Mouse (Mus musculus): ENCODE data around the gene Hist3h2a. TPM values are rescaled to one million over a fixed set of nuclear protein-coding genes. Genes with fewer than 3 reads are reported as not detected.
"Not testable (repeated sequence)": the region's sequence is repeated elsewhere in the genome, so short reads cannot be mapped to it uniquely, and the experiment has no call there.

Gene Hist3h2a
- total RNA-seq, 4 experiments from 2014 or later = 54.1 to 63.0 (median 57.1) TPM

- peak in 1 of 2 experiments; percentile 64 for DNase-seq (ENCODE audit: low spot score in 2 of 2)
Measured at GRCm38 (mm10) chr11:58947798-58948528, 6.5 kb upstream of the Hist3h2a start.

GRCm38 (mm10) chr11:58948542-58949479 is 5.7 kb upstream of the Hist3h2a start, which contains the start of gene Hist3h2ba:
Gene Hist3h2ba, plus strand, starts transcription at chr11:58948920.
- DNase-seq (ENCODE audit: low spot score in 2 of 2) = peak; percentile 79 to 80

- peak in 1 of 2 experiments; percentile 68 for DNase-seq (ENCODE audit: low spot score in 2 of 2)
Measured at GRCm38 (mm10) chr11:58949480-58950431, 4.7 kb upstream of the Hist3h2a start.

GRCm38 (mm10) chr11:58951210-58951609 is 3.3 kb upstream of the Hist3h2a start:
- DNase-seq (ENCODE audit: low spot score in 2 of 2) = no peak

GRCm38 (mm10) chr11:58953351-58954169 is 925 bp upstream of the Hist3h2a start:
- no peak for DNase-seq (ENCODE audit: low spot score in 2 of 2)

GRCm38 (mm10) chr11:58954170-58954419 is 390 bp upstream of the Hist3h2a start:
- DNase-seq (ENCODE audit: low spot score in 2 of 2) = not testable (repeated sequence)

GRCm38 (mm10) chr11:58955143-58955867 is 820 bp downstream of the Hist3h2a start:
- no peak for DNase-seq (ENCODE audit: low spot score in 2 of 2)

GRCm38 (mm10) chr11:58955868-58956257 is 1.4 kb downstream of the Hist3h2a start:
- no peak for DNase-seq (ENCODE audit: low spot score in 2 of 2)

- DNase-seq (ENCODE audit: low spot score in 2 of 2) = no peak
Measured at GRCm38 (mm10) chr11:58957226-58957914, 2.9 kb downstream of the Hist3h2a start.

- DNase-seq (ENCODE audit: low spot score in 2 of 2) = no peak
Measured at GRCm38 (mm10) chr11:58958536-58958935, 4.1 kb downstream of the Hist3h2a start.

GRCm38 (mm10) chr11:58959186-58959825 is 4.8 kb downstream of the Hist3h2a start:
- no peak for DNase-seq (ENCODE audit: low spot score in 2 of 2)

GRCm38 (mm10) chr11:58959921-58960465 is 5.5 kb downstream of the Hist3h2a start:
- DNase-seq (ENCODE audit: low spot score in 2 of 2) = peak; percentile 66 to 80

- DNase-seq (ENCODE audit: low spot score in 2 of 2) = no peak
Measured at GRCm38 (mm10) chr11:58961364-58962177, 7.1 kb downstream of the Hist3h2a start.

GRCm38 (mm10) chr11:58963543-58963942 is 9.1 kb downstream of the Hist3h2a start:
- DNase-seq (ENCODE audit: low spot score in 2 of 2) = no peak

GRCm38 (mm10) chr11:58964216-58964615 is 9.7 kb downstream of the Hist3h2a start:
- DNase-seq (ENCODE audit: low spot score in 2 of 2) = no peak

- no peak for DNase-seq (ENCODE audit: low spot score in 2 of 2)
Measured at GRCm38 (mm10) chr11:58965001-58965760, 10.7 kb downstream of the Hist3h2a start.

- DNase-seq (ENCODE audit: low spot score in 2 of 2) = no peak
Measured at GRCm38 (mm10) chr11:58967346-58967745, 12.9 kb downstream of the Hist3h2a start.
